Mouse (Mus musculus): ENCODE data around the gene Ric8a. TPM values are rescaled to one million over a fixed set of nuclear protein-coding genes. Genes with fewer than 3 reads are reported as not detected.
A peak's percentile ranks its signal among the peaks of the same experiment; 100 is the strongest.

The Ric8a gene
- total RNA-seq, 1 experiment from 2014 or later: 68.7 TPM

GRCm38 (mm10) chr7:140894031-140894430, 37.3 kb downstream of the Ric8a start:
- no peak for DNase-seq

DNA sequence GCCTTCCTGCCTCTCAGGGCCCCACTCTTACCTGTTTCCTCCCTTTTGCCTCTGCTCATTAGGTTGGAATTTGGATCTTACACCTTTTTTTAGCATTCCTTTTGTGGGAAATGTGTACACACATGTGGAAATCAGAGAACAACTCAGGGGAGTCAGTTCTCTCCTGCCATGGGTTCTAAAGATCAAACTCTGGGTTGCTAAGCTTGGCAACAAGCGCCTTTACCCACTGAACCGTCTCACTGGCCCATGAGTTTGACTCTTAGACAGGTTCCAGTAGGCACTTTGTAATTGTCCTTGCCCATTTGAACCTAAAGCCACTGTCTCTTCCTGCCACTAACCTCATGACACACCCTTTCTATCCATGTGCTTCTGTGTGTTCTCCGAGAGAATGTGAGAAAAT, 37.9 kb downstream of the Ric8a start:
- no peak for DNase-seq

- DNase-seq: no peak
Measured at GRCm38 (mm10) chr7:140897863-140898262, 41.1 kb downstream of the Ric8a start.

- DNase-seq: no peak
Measured at GRCm38 (mm10) chr7:140899121-140899520, 42.4 kb downstream of the Ric8a start.

DNA sequence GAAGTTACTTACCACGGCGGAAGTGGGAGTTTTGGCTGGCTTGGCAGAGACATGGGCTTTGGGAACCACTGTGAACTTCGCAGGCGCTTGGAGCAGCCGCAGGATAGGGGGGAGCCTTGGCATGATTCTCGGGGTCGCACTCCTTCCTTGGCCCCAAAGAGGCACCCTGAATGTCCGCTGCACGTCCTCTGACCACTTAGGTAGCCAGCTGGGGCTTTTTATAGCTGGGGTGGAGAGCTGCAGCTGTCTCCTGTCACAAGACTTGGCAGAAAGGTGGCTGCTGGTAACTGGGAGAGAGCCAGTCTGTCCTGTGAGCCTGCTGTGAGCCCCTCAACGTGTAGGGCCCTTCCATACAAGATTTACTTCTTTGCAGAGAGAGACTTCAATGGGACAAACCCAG, 43.5 kb downstream of the Ric8a start, which contains the start of gene Cox8b:
Gene Cox8b (minus strand): TSS at position 227 of the 400 bp plus-strand sequence.
- DNase-seq: no peak

DNA sequence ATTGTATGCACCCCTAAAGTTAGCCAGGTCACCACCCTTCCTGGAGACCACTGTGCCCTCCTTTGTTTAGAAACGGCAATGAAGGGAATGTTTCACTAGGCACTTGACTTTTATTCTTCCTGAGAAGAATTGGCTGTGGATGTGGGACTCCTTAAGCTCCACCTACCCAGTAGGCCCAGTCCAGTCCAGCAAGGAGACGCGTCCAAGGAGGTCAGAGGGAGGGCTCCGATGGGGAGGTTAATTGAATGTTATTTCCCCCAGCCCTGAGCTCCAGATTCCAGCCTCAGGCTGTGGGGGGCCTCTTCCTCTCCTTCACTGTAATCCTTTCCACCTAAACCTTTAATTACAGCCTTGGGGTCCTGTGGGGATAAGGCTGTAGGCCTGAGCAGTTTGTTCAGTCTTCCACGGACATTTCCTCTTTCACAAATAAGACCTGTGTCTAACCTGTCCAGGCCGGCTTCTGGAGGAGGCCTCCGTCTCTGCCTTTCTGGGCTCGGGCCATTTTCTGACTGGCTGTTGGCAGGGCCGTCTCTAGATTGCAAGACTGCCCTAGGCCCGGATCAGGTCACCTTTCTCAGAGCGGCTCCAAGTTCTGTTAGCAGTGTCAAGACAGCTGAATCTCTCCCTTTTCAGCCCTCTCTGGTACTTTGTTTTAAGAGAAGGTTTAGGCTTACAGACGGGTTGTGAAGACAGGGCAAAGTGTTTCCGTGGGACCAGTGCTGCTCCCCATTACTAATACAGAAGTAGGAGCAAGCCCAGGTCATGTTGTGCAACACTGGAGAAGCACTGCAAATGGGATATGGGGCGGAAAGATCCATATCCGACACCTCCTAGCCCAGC, 45.5 kb downstream of the Ric8a start:
- no peak for DNase-seq

- peak; percentile 81 for DNase-seq
Measured at GRCm38 (mm10) chr7:140903212-140903611, 46.5 kb downstream of the Ric8a start.

- DNase-seq: no peak
Measured at GRCm38 (mm10) chr7:140905642-140906081, 48.9 kb downstream of the Ric8a start.

GRCm38 (mm10) chr7:140907131-140907530, 50.4 kb downstream of the Ric8a start:
- DNase-seq: peak; percentile 37

GRCm38 (mm10) chr7:140907697-140908096, 50.9 kb downstream of the Ric8a start:
- no peak for DNase-seq

DNA sequence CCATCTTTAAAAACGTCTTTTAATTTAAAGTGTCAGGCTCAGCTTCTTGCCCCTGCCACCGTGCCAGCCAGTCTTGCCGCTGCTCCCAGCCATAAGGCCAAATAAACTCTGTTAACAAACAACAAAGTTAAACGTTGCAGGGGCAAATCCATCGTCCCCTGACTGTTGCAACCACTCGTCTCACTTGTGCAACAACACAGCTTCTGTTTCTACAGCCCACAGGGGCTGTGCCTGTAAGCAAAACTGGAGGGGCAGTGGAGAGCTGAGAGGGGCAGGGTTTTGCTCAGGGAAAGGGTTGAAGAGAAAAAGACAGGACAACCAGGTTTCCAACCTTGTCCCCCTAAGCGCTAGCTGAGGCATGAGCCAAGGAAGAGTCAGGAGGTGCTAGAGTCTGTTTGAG, 51.4 kb downstream of the Ric8a start:
- no peak for DNase-seq

DNA sequence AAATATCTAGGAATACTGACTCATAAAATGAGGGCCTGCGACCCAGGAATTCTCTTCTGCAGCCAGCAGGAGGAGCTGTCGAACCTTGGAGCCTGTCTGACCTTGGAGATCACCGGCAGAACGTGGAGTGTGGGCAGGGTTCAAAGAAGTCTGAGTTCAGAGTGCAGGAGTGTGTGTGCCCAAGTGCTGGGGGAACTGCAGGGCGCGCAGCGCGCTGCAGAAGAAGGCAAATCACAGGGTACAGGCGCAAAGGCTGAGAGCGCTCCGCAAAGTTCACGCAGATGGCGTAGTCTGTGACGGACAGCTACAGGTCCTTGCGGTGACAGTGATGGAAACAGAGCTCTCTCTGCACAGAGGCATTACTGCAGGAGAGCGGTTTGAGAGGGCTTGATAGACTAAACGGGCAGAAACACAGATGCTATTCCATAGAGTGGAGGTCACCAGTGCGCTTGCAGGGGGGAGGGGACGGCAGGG, 51.9 kb downstream of the Ric8a start:
- peak; percentile 82 for DNase-seq

DNA sequence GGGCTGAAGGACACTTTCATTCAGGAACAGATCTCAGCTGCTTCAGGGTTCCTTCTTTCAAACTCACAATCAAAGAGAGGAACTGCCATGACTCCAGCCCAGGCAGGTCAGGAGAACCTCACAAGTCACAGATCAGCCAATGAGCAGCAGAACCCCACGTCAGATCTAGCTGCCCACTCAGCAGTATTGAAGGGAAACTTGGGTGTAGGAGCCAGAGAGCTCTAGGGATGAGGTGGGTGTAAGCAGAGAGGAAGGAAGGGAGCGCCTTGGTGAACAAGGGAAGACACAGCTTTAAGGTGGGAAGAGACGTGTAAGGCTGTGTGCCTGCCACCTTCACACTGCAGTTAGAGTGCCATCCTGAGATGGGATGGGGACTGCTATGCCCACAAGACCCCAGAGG, 55.5 kb downstream of the Ric8a start:
- DNase-seq: no peak

DNA sequence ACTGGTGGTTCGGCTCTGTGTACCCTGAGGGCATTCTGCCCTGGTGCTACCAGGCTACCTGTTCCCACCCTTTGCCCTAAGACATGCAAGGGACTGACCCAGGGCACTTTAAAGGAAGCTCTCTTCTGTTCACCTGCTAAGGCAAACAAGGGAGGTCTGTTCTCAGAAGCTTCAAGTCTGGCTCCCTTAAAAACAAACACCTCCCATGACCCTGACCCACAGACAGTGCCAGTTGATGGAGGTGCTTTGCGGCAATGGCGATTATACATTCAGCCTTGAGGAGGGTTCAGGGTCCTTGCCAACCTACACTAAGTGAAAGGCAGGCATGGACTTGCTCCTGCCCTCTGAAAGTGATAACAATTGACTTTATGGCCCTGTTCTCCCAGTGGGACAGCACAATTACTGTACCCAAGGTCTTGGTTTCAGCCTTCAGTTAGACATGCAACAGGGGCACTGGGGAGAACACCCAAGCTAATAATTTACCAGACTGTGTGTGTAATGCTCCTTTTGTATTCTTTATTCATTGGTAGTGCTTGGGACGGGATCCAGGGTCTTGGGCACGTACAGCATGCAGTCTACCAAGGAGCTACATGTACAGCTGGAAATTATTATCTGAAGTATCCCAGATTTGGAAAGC, 56.2 kb downstream of the Ric8a start:
- DNase-seq: no peak

Other genes with a start within 250 kb of the Ric8a start
- gene Olfr61, start 228.0 kb upstream of the Ric8a start, total RNA-seq (2021): not detected in 2 replicates
- not detected in 2 replicates for gene Olfr53, start 210.5 kb upstream of the Ric8a start, total RNA-seq (2021)
- gene Olfr539, start 197.0 kb upstream of the Ric8a start, total RNA-seq (2021): not detected in 2 replicates
- gene Olfr45, start 175.0 kb upstream of the Ric8a start, total RNA-seq (2021): not detected in 2 replicates
- not detected in 2 replicates for gene Olfr541, start 159.7 kb upstream of the Ric8a start, total RNA-seq (2021)
- gene Cyp2e1, start 93.2 kb upstream of the Ric8a start, total RNA-seq (2021): 116 and 195 TPM in 2 replicates
- gene Syce1, start 69.1 kb upstream of the Ric8a start, total RNA-seq (2021): not detected in 2 replicates
- 1.8 and 2.6 TPM in 2 replicates for gene Zfp941, start 34.8 kb upstream of the Ric8a start, total RNA-seq (2021)
- gene Urah, start 21.9 kb upstream of the Ric8a start, total RNA-seq (2021): 0.61 and 2.8 TPM in 2 replicates
- not detected in 2 replicates for gene Scgb1c1, start 11.4 kb upstream of the Ric8a start, total RNA-seq (2021)
- 0.62 TPM in 1 of 2 replicates, not detected in the other for gene Odf3, start 9.2 kb upstream of the Ric8a start, total RNA-seq (2021)
- gene Gm45785, start 626 bp upstream of the Ric8a start, total RNA-seq (2021): 1.5 TPM in 1 of 2 replicates, not detected in the other
- gene Bet1l, start 620 bp downstream of the Ric8a start, total RNA-seq (2021): 37.2 and 44.1 TPM in 2 replicates
- gene Psmd13, start 25.0 kb downstream of the Ric8a start, total RNA-seq (2021): 125 and 128 TPM in 2 replicates
- 31.5 and 34.3 TPM in 2 replicates for gene Sirt3, start 25.4 kb downstream of the Ric8a start, total RNA-seq (2021)
- gene Cox8b, start 43.5 kb downstream of the Ric8a start, total RNA-seq (2021): 610 and 755 TPM in 2 replicates
- 1.9 and 2.2 TPM in 2 replicates for gene Nlrp6, start 63.9 kb downstream of the Ric8a start, total RNA-seq (2021)
- gene Pgghg, start 84.4 kb downstream of the Ric8a start, total RNA-seq (2021): 32.3 and 43.2 TPM in 2 replicates
- gene Ifitm5, start 93.3 kb downstream of the Ric8a start, total RNA-seq (2021): 1.8 and 2.0 TPM in 2 replicates
- gene Gm45717, start 99.0 kb downstream of the Ric8a start, total RNA-seq (2021): not detected in 2 replicates
- 418 and 471 TPM in 2 replicates for gene Ifitm2, start 99.0 kb downstream of the Ric8a start, total RNA-seq (2021)
- gene Ifitm1, start 110.3 kb downstream of the Ric8a start, total RNA-seq (2021): 3.6 and 3.9 TPM in 2 replicates
- gene Ifitm3, start 153.8 kb downstream of the Ric8a start, total RNA-seq (2021): 103 and 109 TPM in 2 replicates
- not detected in 2 replicates for gene Ifitm6, start 161.0 kb downstream of the Ric8a start, total RNA-seq (2021)
- not detected in 2 replicates for gene Gm17387, start 172.2 kb downstream of the Ric8a start, total RNA-seq (2021)
- 2.5 and 3.6 TPM in 2 replicates for gene B4galnt4, start 204.1 kb downstream of the Ric8a start, total RNA-seq (2021)
- gene Pkp3, start 221.3 kb downstream of the Ric8a start, total RNA-seq (2021): 0.86 and 1.2 TPM in 2 replicates
- 4.5 and 5.0 TPM in 2 replicates for gene Sigirr, start 243.6 kb downstream of the Ric8a start, total RNA-seq (2021)